In the genomic region with DNA sequence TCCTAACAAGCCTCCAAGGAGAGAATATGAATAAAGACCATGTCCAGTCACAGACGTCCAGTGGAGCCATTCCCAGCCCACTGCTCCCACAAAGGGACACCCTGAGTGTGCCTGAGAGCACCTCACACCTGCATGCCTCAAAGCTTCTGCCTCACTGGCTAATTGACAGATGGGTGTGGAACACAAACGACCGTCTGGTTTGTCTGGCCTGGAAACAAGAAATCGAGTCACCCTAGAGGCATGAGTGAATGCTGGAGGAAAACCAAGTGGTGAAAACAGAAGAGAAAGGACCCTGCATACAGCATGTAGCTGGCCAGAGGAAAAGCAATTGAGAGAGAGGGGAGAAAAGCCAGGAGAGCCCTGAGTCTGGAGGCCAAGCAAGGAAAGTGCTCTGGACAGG, we compare ENCODE assay signal across 21 mouse cellular contexts. TPM values are rescaled to one million over a fixed set of nuclear protein-coding genes. Genes with fewer than 3 reads are reported as not detected.
DNase-seq lines count a peak whose midpoint lies in the region; ATAC-seq and TF ChIP-seq lines count a peak whose summit lies in the region.
"Had no signal": no experiment of that assay in that cellular context is flagged by ENCODE, and none has a peak within 500 bp of the region (broad histone marks: within the 10 kb centered on the region; RNA-seq: fewer than 3 reads in every experiment).

No protein-coding gene starts in this region.

- peak; percentile 77 to 78 for DNase-seq in cerebellum, postnatal 10 days
- no peak for DNase-seq in cerebellum, adult 8-10 months
- peak; percentile 13 for DNase-seq in gastrocnemius, adult 2 months
- no peak for DNase-seq in gastrocnemius, postnatal 4 days (ENCODE audit: low spot score in 2 of 2)
- DNase-seq in Muller cell, postnatal 12 days (ENCODE audit: inconsistent ontology term), result peak; percentile 46
- DNase-seq in forebrain, postnatal 0 days, result no peak
- DNase-seq in thymus, postnatal 4 days, result no peak
- DNase-seq in adrenal gland, postnatal 36 days, result no peak
- DNase-seq: adrenal gland, postnatal 25 days; cerebellum, adult 11-12 months; cerebellum, postnatal 36 days; embryo, embryonic 11 days; heart, postnatal 4 days; kidney, adult 18-20 months; kidney, postnatal 4 days; lung, embryonic 14.5 days; thymus, adult 18-20 months had no signal

- no peaks in the 10 kb centered on the region; the same call in 1 of the 2 replicates for H3K4me1 ChIP-seq in forebrain, postnatal 0 days (ENCODE audit: insufficient read depth)
- H3K4me1 ChIP-seq: midbrain, embryonic 13.5 days had no signal

- H3K4me2 ChIP-seq in forebrain, postnatal 0 days (ENCODE audit: low read depth), result no peak overlapping the region
- H3K4me2 ChIP-seq: lung, embryonic 14.5 days; midbrain, embryonic 13.5 days had no signal

- H3K9ac ChIP-seq in forebrain, postnatal 0 days, result no peak overlapping the region
- H3K9ac ChIP-seq: liver, embryonic 14.5 days; lung, embryonic 14.5 days; midbrain, embryonic 13.5 days had no signal

- 28% methylated on average over 4 of the region's 4 CpGs for WGBS in forebrain, postnatal 0 days

- intact Hi-C loops in gastrocnemius, adult 2 months (cut with DNase I), result no loop called here

- TF ChIP-seq CTCF in gastrocnemius, adult 2 months (IDR thresholded peaks at IDR 0.05), result no peak
- no peak for TF ChIP-seq CTCF in forebrain, postnatal 0 days (IDR thresholded peaks at IDR 0.05; ENCODE audit: low read depth)

- H3K36me3 ChIP-seq in forebrain, postnatal 0 days (ENCODE audit: insufficient read depth), result peaks cover 58% of the 10 kb centered on the region

- no peak overlapping the region for H3K4me3 ChIP-seq in gastrocnemius, adult 2 months
- H3K4me3 ChIP-seq in forebrain, postnatal 0 days (ENCODE audit: low read depth, low read length), result no peak overlapping the region
- H3K4me3 ChIP-seq: heart, embryonic 10.5 days; left cerebral cortex, adult 2 months; midbrain, embryonic 13.5 days had no signal

- ATAC-seq in forebrain, postnatal 0 days, result peak; percentile 9; the same call in 1 of the 2 replicates
- ATAC-seq: midbrain, embryonic 13.5 days had no signal

- no peaks in the 10 kb centered on the region for H3K27me3 ChIP-seq in forebrain, postnatal 0 days (ENCODE audit: insufficient read depth, low read length)
- H3K27me3 ChIP-seq: midbrain, embryonic 13.5 days had no signal

- peak overlapping the region; percentile 28; the same call in 1 of the 2 replicates for H3K27ac ChIP-seq in gastrocnemius, adult 2 months
- H3K27ac ChIP-seq in forebrain, postnatal 0 days (ENCODE audit: low read depth, low read length), result no peak overlapping the region
- H3K27ac ChIP-seq: heart, embryonic 10.5 days; left cerebral cortex, adult 2 months; liver, embryonic 14.5 days; midbrain, embryonic 13.5 days had no signal

- H3K9me3 ChIP-seq in forebrain, postnatal 0 days (ENCODE audit: low read length), result no peaks in the 10 kb centered on the region
- H3K9me3 ChIP-seq: heart, embryonic 10.5 days; midbrain, embryonic 13.5 days had no signal

RNA-seq across cellular contexts. Expression of a gene that starts 53.5 kb away (rescaled TPM):
- 100 to 1,000 TPM; 279 to 395 TPM for total RNA-seq in gastrocnemius, adult 2 months (2021)
- 10 to 100 TPM; 24.8 to 27.1 TPM for total RNA-seq in gastrocnemius, postnatal 4 days (2021)
- total RNA-seq in forebrain, postnatal 0 days (2014; rRNA removed), result 14.5 and 15.4 TPM in 2 replicates
- polyA plus RNA-seq in forebrain, postnatal 0 days (2015; fragmentation: Nextera tagmentation; extraction: Ambion mirVana), result 5.5 and 8.4 TPM in 2 replicates
- 100 to 1,000 TPM in 1 of 2 experiments, 10 to 100 TPM in 1; 71.8 to 110 TPM for total RNA-seq in adrenal gland, postnatal 36 days (2021)

Comparison
In these comparisons a context has a peak if more than half of its experiments do, and no peak if none do; other contexts are left out.
1. DNase-seq: peak in cerebellum, postnatal 10 days (2 of 2), gastrocnemius, adult 2 months (single experiment) and Muller cell, postnatal 12 days (single experiment); none in cerebellum, adult 8-10 months (single experiment), gastrocnemius, postnatal 4 days (0 of 2), forebrain, postnatal 0 days (single experiment), thymus, postnatal 4 days (single experiment) and adrenal gland, postnatal 36 days (0 of 2).